Mouse (Mus musculus): ENCODE measurements around the gene Zfp526. TPM values are rescaled to one million over a fixed set of nuclear protein-coding genes. Genes with fewer than 3 reads are reported as not detected.

Zfp526 gene
- polyA plus RNA-seq, 1 experiment from 2014 or later: 2.2 TPM

- ATAC-seq (no peak), DNase-seq (ENCODE audit: low spot score) (no peak)
- Histone ChIP-seq H3K4me2 (replicated peaks; ENCODE audit: low read depth, low read length) (no peak overlapping the region), H3K27me3 (replicated peaks; ENCODE audit: insufficient read depth, low read length) (no peaks in the 10 kb centered on the region), H3K9me3 (ENCODE audit: low read length) (no peaks in the 10 kb centered on the region), H3K27ac (ENCODE audit: low read length) (no peak overlapping the region), H3K4me1 (ENCODE audit: insufficient read depth, low read depth, low read length) (no peaks in the 10 kb centered on the region), H3K36me3 (ENCODE audit: insufficient read depth, low read length) (peaks cover 4% of the 10 kb centered on the region; the same call in 1 of the 2 replicates), H3K4me3 (ENCODE audit: low read depth, low read length) (no peak overlapping the region), H3K9ac (replicated peaks; ENCODE audit: low read depth) (0 out of 2 replicates have a peak overlapping the region, but pooled peaks have one; percentile 3)
- TF ChIP-seq CTCF (IDR thresholded peaks at IDR 0.05) (no peak), EP300 (IDR thresholded peaks at IDR 0.05) (no peak)
- WGBS: 67% methylated on average over 16 of the region's 16 CpGs
These were observed 15.0 kb upstream of the Zfp526 start for GRCm38 (mm10) chr7:25206094-25206830.

- Histone ChIP-seq H3K27me3 (replicated peaks; ENCODE audit: insufficient read depth, low read length) (no peaks in the 10 kb centered on the region), H3K9me3 (ENCODE audit: low read length) (no peaks in the 10 kb centered on the region), H3K4me3 (ENCODE audit: low read depth, low read length) (no peak overlapping the region), H3K27ac (ENCODE audit: low read length) (peak overlapping the region; percentile 57; the same call in 1 of the 2 replicates), H3K4me2 (replicated peaks; ENCODE audit: low read depth, low read length) (no peak overlapping the region), H3K9ac (replicated peaks; ENCODE audit: low read depth) (no peak overlapping the region), H3K36me3 (ENCODE audit: insufficient read depth, low read length) (peaks cover 6% of the 10 kb centered on the region; the same call in 1 of the 2 replicates), H3K4me1 (ENCODE audit: insufficient read depth, low read depth, low read length) (no peaks in the 10 kb centered on the region)
- 42% methylated on average over 3 of the region's 3 CpGs for WGBS
- ATAC-seq (peak; percentile 84), DNase-seq (ENCODE audit: low spot score) (peak; percentile 81)
- TF ChIP-seq CTCF (IDR thresholded peaks at IDR 0.05) (no peak), EP300 (IDR thresholded peaks at IDR 0.05) (no peak)
These were observed 12.0 kb upstream of the Zfp526 start for GRCm38 (mm10) chr7:25209161-25209622.

- no peak overlapping the region for H3K4me3 ChIP-seq (ENCODE audit: low read depth, low read length)
- H3K9ac ChIP-seq (replicated peaks; ENCODE audit: low read depth): no peak overlapping the region
- no peaks in the 10 kb centered on the region for H3K9me3 ChIP-seq (ENCODE audit: low read length)
- H3K4me1 ChIP-seq (ENCODE audit: insufficient read depth, low read depth, low read length): no peaks in the 10 kb centered on the region
- 81% methylated on average over 4 of the region's 4 CpGs for WGBS
- no peak for TF ChIP-seq CTCF (IDR thresholded peaks at IDR 0.05)
- no peak for TF ChIP-seq EP300 (IDR thresholded peaks at IDR 0.05)
- H3K4me2 ChIP-seq (replicated peaks; ENCODE audit: low read depth, low read length): no peak overlapping the region
- no peak overlapping the region for H3K27ac ChIP-seq (ENCODE audit: low read length)
- no peak for DNase-seq (ENCODE audit: low spot score)
- ATAC-seq: no peak
- no peaks in the 10 kb centered on the region for H3K27me3 ChIP-seq (replicated peaks; ENCODE audit: insufficient read depth, low read length)
- peaks cover 6% of the 10 kb centered on the region; the same call in 1 of the 2 replicates for H3K36me3 ChIP-seq (ENCODE audit: insufficient read depth, low read length)
These were observed 10.7 kb upstream of the Zfp526 start for GRCm38 (mm10) chr7:25210482-25210881.

- H3K4me1 ChIP-seq (ENCODE audit: insufficient read depth, low read depth, low read length): no peaks in the 10 kb centered on the region
- H3K9ac ChIP-seq (replicated peaks; ENCODE audit: low read depth): no peak overlapping the region
- no peak overlapping the region for H3K4me2 ChIP-seq (replicated peaks; ENCODE audit: low read depth, low read length)
- peaks cover 6% of the 10 kb centered on the region; the same call in 1 of the 2 replicates for H3K36me3 ChIP-seq (ENCODE audit: insufficient read depth, low read length)
- no peak for TF ChIP-seq EP300 (IDR thresholded peaks at IDR 0.05)
- no peaks in the 10 kb centered on the region for H3K27me3 ChIP-seq (replicated peaks; ENCODE audit: insufficient read depth, low read length)
- WGBS: 45% methylated on average over 3 of the region's 3 CpGs
- H3K27ac ChIP-seq (ENCODE audit: low read length): no peak overlapping the region
- H3K4me3 ChIP-seq (ENCODE audit: low read depth, low read length): no peak overlapping the region
- no peak for DNase-seq (ENCODE audit: low spot score)
- H3K9me3 ChIP-seq (ENCODE audit: low read length): no peaks in the 10 kb centered on the region
- no peak for ATAC-seq
These were observed 8.1 kb upstream of the Zfp526 start for GRCm38 (mm10) chr7:25213099-25213498.

GRCm38 (mm10) chr7:25214172-25214571 lies 7.1 kb upstream of the Zfp526 start:
- Histone ChIP-seq H3K9ac (replicated peaks; ENCODE audit: low read depth) (no peak overlapping the region), H3K4me3 (ENCODE audit: low read depth, low read length) (no peak overlapping the region), H3K36me3 (ENCODE audit: insufficient read depth, low read length) (peaks cover 6% of the 10 kb centered on the region; the same call in 1 of the 2 replicates), H3K9me3 (ENCODE audit: low read length) (no peaks in the 10 kb centered on the region), H3K4me1 (ENCODE audit: insufficient read depth, low read depth, low read length) (no peaks in the 10 kb centered on the region; the same call in 1 of the 2 replicates), H3K27ac (ENCODE audit: low read length) (no peak overlapping the region), H3K4me2 (replicated peaks; ENCODE audit: low read depth, low read length) (no peak overlapping the region), H3K27me3 (replicated peaks; ENCODE audit: insufficient read depth, low read length) (no peaks in the 10 kb centered on the region)
- DNase-seq (ENCODE audit: low spot score) (no peak), ATAC-seq (no peak)
- no peak for TF ChIP-seq CTCF (IDR thresholded peaks at IDR 0.05)
- 93% methylated on average over 2 of the region's 2 CpGs for WGBS

GRCm38 (mm10) chr7:25217653-25218395 lies 3.4 kb upstream of the Zfp526 start:
- no peak for TF ChIP-seq CTCF (IDR thresholded peaks at IDR 0.05)
- no peak for TF ChIP-seq EP300 (IDR thresholded peaks at IDR 0.05)
- 42% methylated on average over 12 of the region's 12 CpGs for WGBS
- DNase-seq (ENCODE audit: low spot score): peak; percentile 63
- Histone ChIP-seq H3K4me1 (ENCODE audit: insufficient read depth, low read depth, low read length) (peaks cover 10% of the 10 kb centered on the region), H3K27me3 (replicated peaks; ENCODE audit: insufficient read depth, low read length) (no peaks in the 10 kb centered on the region), H3K36me3 (ENCODE audit: insufficient read depth, low read length) (no peaks in the 10 kb centered on the region), H3K9me3 (ENCODE audit: low read length) (no peaks in the 10 kb centered on the region), H3K4me2 (replicated peaks; ENCODE audit: low read depth, low read length) (peak overlapping the region; percentile 85), H3K27ac (ENCODE audit: low read length) (0 out of 2 replicates have a peak overlapping the region, but pooled peaks have one; percentile 86), H3K9ac (replicated peaks; ENCODE audit: low read depth) (no peak overlapping the region), H3K4me3 (ENCODE audit: low read depth, low read length) (peak overlapping the region; percentile 67)
- no peak for ATAC-seq

Measured in lung, postnatal 0 days (tissue).